Comparison of ENCODE assay signal across 8 mouse cellular contexts in the genomic region with DNA sequence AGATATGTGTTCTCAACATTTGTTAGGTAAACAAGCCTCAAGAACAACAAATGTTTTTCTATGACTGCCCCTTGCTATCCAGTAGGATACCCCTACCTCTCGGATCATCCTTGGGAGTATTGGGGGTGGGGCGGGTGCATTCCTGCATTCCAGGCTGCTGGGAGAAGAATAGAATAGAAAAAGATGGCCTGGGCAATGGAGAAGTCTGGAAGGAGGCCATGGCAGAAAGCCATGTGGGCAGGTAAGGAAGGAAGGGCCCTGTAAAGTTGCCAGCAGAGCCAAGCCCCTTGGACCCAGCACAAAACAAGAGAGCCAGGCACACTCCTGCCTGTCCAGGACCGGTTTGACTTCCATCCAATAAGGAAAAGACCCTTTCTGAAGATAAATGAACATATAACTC. TPM values are rescaled to one million over a fixed set of nuclear protein-coding genes. Genes with fewer than 3 reads are reported as not detected.
A peak's percentile ranks its signal among the peaks of the same experiment; 100 is the strongest.
DNase-seq lines count a peak whose midpoint lies in the region; ATAC-seq lines count a peak whose summit lies in the region.

No protein-coding gene starts in this region.

- peak overlapping the region; percentile 86 for H3K4me3 ChIP-seq in forebrain, embryonic 13.5 days
- peak overlapping the region; percentile 67 for H3K4me3 ChIP-seq in lung, embryonic 15.5 days

- H3K27me3 ChIP-seq in forebrain, embryonic 13.5 days, result no peaks in the 10 kb centered on the region
- no peaks in the 10 kb centered on the region for H3K27me3 ChIP-seq in lung, embryonic 15.5 days

- peaks cover 19% of the 10 kb centered on the region for H3K36me3 ChIP-seq in forebrain, embryonic 13.5 days (ENCODE audit: poor library complexity, severe bottlenecking)
- H3K36me3 ChIP-seq in lung, embryonic 15.5 days, result peaks cover 18% of the 10 kb centered on the region; the same call in 1 of the 2 replicates

- DNase-seq in ovary, postnatal 14 days (ENCODE audit: low spot score), result peak; percentile 49
- DNase-seq in ovary, postnatal 10 days (ENCODE audit: low spot score), result no peak
- peak; percentile 77 for DNase-seq in kidney, adult 18-20 months
- no peak for DNase-seq in urinary bladder, postnatal 25 days (ENCODE audit: low spot score)
- no peak for DNase-seq in c-Kit-positive CD71-positive TER-119-positive erythroid progenitor cells, embryonic 14.5 days (ENCODE audit: low spot score)
- DNase-seq in adrenal gland, postnatal 14 days, result no peak

- peak overlapping the region; percentile 94 for H3K9ac ChIP-seq in forebrain, embryonic 13.5 days
- peak overlapping the region; percentile 70; the same call in 1 of the 2 replicates for H3K9ac ChIP-seq in lung, embryonic 15.5 days

- ATAC-seq in forebrain, embryonic 13.5 days, result no peak
- ATAC-seq in lung, embryonic 15.5 days (ENCODE audit: borderline replicate concordance, extremely low read depth, low FRiP score, low TSS enrichment), result no peak

- peak overlapping the region; percentile 0; the same call in 1 of the 2 replicates for H3K27ac ChIP-seq in forebrain, embryonic 13.5 days
- H3K27ac ChIP-seq in lung, embryonic 15.5 days, result no peak overlapping the region

- peaks cover 66% of the 10 kb centered on the region for H3K4me1 ChIP-seq in forebrain, embryonic 13.5 days
- H3K4me1 ChIP-seq in lung, embryonic 15.5 days, result peaks cover 38% of the 10 kb centered on the region

- no peaks in the 10 kb centered on the region for H3K9me3 ChIP-seq in forebrain, embryonic 13.5 days (replicated peaks)
- no peaks in the 10 kb centered on the region for H3K9me3 ChIP-seq in lung, embryonic 15.5 days

- H3K4me2 ChIP-seq in forebrain, embryonic 13.5 days, result peak overlapping the region; percentile 100
- peak overlapping the region; percentile 98 for H3K4me2 ChIP-seq in lung, embryonic 15.5 days

- WGBS in forebrain, embryonic 13.5 days, result 39% methylated on average over 3 of the region's 3 CpGs
- 46% methylated on average over 3 of the region's 3 CpGs for WGBS in lung, embryonic 15.5 days

RNA-seq across cellular contexts. Expression of a gene that starts 1.4 kb away (rescaled TPM):
- polyA plus RNA-seq in forebrain, embryonic 13.5 days (2015; fragmentation: Nextera tagmentation; extraction: Ambion mirVana), result 60.5 and 70.6 TPM in 2 replicates
- polyA plus RNA-seq in lung, embryonic 15.5 days (2015; fragmentation: Nextera tagmentation; extraction: Ambion mirVana), result 37.9 and 41.2 TPM in 2 replicates
- total RNA-seq in adrenal gland, postnatal 14 days (2021), result 43.8 and 46.6 TPM in 2 replicates

RNA-seq across cellular contexts. Expression of a gene that starts 16.1 kb away (rescaled TPM):
- 0.21 and 0.31 TPM in 2 replicates for polyA plus RNA-seq in forebrain, embryonic 13.5 days (2015; fragmentation: Nextera tagmentation; extraction: Ambion mirVana)
- polyA plus RNA-seq in lung, embryonic 15.5 days (2015; fragmentation: Nextera tagmentation; extraction: Ambion mirVana), result 3.1 and 3.2 TPM in 2 replicates
- 0.41 TPM in 1 of 2 replicates, not detected in the other for total RNA-seq in adrenal gland, postnatal 14 days (2021)

RNA-seq across cellular contexts. Expression of a gene that starts 21.6 kb away (rescaled TPM):
- 27.3 and 28.5 TPM in 2 replicates for polyA plus RNA-seq in forebrain, embryonic 13.5 days (2015; fragmentation: Nextera tagmentation; extraction: Ambion mirVana)
- polyA plus RNA-seq in lung, embryonic 15.5 days (2015; fragmentation: Nextera tagmentation; extraction: Ambion mirVana), result 18.2 and 19.3 TPM in 2 replicates
- total RNA-seq in adrenal gland, postnatal 14 days (2021), result 10.2 and 10.7 TPM in 2 replicates

RNA-seq across cellular contexts. Expression of a gene that starts 26.3 kb away (rescaled TPM):
- 333 and 349 TPM in 2 replicates for polyA plus RNA-seq in forebrain, embryonic 13.5 days (2015; fragmentation: Nextera tagmentation; extraction: Ambion mirVana)
- polyA plus RNA-seq in lung, embryonic 15.5 days (2015; fragmentation: Nextera tagmentation; extraction: Ambion mirVana), result 177 and 185 TPM in 2 replicates
- 167 and 172 TPM in 2 replicates for total RNA-seq in adrenal gland, postnatal 14 days (2021)

RNA-seq across cellular contexts. Expression of a gene that starts 30.1 kb away (rescaled TPM):
- polyA plus RNA-seq in forebrain, embryonic 13.5 days (2015; fragmentation: Nextera tagmentation; extraction: Ambion mirVana), result 28.7 and 32.0 TPM in 2 replicates
- polyA plus RNA-seq in lung, embryonic 15.5 days (2015; fragmentation: Nextera tagmentation; extraction: Ambion mirVana), result 16.4 and 16.5 TPM in 2 replicates
- total RNA-seq in adrenal gland, postnatal 14 days (2021), result 12.6 and 15.1 TPM in 2 replicates

Comparison
In these comparisons a context has a peak if more than half of its experiments do, and no peak if none do; other contexts are left out.
1. DNase-seq: peak in ovary, postnatal 14 days (single experiment) and kidney, adult 18-20 months (single experiment); none in ovary, postnatal 10 days (single experiment), urinary bladder, postnatal 25 days (single experiment), c-Kit-positive CD71-positive TER-119-positive erythroid progenitor cells, embryonic 14.5 days (single experiment) and adrenal gland, postnatal 14 days (single experiment).